Mouse (Mus musculus): ENCODE results near the gene Lig4. TPM values are rescaled to one million over a fixed set of nuclear protein-coding genes. Genes with fewer than 3 reads are reported as not detected.

Gene Lig4
- total RNA-seq, 2 experiments from 2014 or later: 5.0 to 5.1 TPM

DNA sequence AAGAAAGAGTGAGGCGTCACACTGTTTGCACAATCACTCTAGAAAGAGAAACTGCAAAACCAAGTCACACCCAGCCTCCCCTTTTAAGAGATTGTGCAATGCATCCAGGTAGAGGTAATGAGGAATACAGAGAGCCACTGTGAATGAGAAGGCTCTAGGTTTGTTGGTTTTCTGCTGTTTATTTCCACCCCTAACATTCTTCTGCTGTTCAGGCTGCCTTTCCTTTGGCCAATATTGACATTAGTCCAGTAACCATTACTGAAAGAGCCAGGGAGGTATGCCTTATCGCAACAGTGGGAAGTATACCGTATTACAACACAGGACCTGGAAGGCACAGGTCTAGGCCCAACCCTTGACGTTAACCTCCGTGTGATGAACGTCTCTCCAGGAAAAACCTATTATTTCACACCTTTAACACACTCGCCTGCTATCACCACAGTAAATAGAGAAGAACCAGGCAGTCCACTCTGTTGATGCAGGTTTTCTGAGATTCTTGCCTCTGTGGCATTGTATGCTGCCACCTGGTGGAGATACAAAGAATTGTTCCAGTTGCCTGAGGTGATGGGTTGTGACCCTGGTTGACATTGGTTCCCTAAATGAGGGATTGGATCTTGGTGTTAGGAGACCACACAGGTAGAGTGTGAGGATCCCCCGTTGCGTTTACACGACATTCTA is 42.5 kb downstream of the Lig4 start:
- DNase-seq (ENCODE audit: low spot score): no peak
- intact Hi-C loops (cut with DNase I): loop anchor here (2.0 to 5.0 kb wide), 2 partner anchors 588 to 702 kb away; no protein-coding TSS in a partner anchor

DNA sequence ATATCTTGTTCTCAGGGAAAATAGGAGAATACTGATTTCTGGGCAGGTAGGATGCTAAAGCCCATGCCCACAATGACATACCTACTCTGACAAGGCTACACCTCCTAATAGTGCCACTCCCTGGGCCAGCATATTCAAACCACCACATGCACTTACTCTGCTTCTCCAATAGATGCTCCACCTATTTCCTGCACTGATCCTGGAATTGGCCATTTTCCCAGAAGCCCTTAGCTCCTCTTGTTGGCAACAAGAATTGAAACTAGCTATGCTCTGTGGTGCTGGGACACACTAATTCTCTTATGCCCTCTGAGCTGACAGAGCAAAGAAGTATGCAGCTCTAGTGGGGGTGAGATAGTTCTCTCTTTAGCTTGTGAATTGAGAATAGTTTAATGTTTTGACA is 44.8 kb downstream of the Lig4 start:
- intact Hi-C loops (cut with DNase I): no loop called here
- DNase-seq (ENCODE audit: low spot score): no peak

DNA sequence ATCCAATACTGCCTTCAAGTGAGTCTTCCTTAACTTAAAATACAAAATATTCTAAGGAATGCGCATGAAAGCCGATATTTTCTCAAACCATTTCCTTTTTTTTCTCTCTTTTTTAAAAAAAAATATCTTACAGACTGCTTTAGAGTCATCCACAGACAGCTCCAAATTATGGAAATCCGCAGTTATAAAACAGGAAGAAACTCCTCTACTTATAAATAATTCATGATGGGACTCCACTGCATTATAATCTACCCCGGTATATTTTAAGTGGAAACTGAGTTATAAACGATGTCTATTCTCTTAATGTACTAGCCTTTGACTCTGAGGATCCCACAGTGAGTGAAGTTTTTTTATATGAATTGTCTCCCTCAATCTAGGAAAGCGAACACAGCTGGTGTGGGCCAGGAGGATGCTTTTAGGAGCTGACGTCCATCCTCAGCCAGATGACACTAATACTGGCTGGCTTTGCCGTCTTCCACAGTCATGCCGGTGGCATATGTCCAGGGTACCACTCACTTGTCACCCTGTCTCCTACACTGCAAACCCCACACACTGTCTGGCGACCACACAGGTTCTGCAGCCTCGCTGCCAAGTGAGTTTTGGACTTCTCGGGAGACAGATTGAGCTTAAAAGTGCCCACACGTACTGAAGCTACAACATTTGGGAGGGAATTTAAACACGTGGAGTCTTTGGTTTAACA is 47.6 kb downstream of the Lig4 start:
- no peak for DNase-seq (ENCODE audit: low spot score)
- intact Hi-C loops (cut with DNase I): no loop called here

Other genes starting within 250 kb of the Lig4 start
- gene Fam155a, start 206.5 kb downstream of the Lig4 start, total RNA-seq (2021): not detected
- gene Gm10217, start 113.4 kb downstream of the Lig4 start, total RNA-seq (2021): not detected
- gene Abhd13, start within 50 bp of the Lig4 start, total RNA-seq (2021): 10 to 100 TPM; 11.3 to 13.0 TPM
- gene Tnfsf13b, start 28.8 kb upstream of the Lig4 start, total RNA-seq (2021): 1 to 10 TPM; 4.2 to 4.4 TPM
- gene Myo16, start 176.2 kb upstream of the Lig4 start, total RNA-seq (2021): 1 to 10 TPM; 7.4 to 9.1 TPM

Measured in heart, postnatal 25 days (tissue).